Mouse (Mus musculus) spleen, adult 2 months (tissue): Measurements from ENCODE around the gene Rgs3.

ENCODE experiments used
- CTCF ChIP-seq: fragments of 200-500 bp; IDR thresholded peaks from 2 replicates; pipeline ENCODE4 v1.5.1; 2011; ENCODE audit warnings: mild to moderate bottlenecking, inconsistent platforms; ENCODE audit not compliant: insufficient read depth, insufficient read length, insufficient replicate concordance; ENCODE audit errors: extremely low read depth
- POLR2A ChIP-seq: fragments of 200-500 bp; IDR thresholded peaks from 2 replicates; pipeline ENCODE4 v1.6.1; 2011; ENCODE audit warnings: low read depth, low read length, inconsistent platforms

- TF ChIP-seq CTCF (no peak), POLR2A (no peak)
These were observed 81.0 kb downstream of the Rgs3 start for GRCm38 (mm10) chr4:62640496-62641229.
